Mouse (Mus musculus): Measurements from ENCODE around the gene Phf19.

DNA sequence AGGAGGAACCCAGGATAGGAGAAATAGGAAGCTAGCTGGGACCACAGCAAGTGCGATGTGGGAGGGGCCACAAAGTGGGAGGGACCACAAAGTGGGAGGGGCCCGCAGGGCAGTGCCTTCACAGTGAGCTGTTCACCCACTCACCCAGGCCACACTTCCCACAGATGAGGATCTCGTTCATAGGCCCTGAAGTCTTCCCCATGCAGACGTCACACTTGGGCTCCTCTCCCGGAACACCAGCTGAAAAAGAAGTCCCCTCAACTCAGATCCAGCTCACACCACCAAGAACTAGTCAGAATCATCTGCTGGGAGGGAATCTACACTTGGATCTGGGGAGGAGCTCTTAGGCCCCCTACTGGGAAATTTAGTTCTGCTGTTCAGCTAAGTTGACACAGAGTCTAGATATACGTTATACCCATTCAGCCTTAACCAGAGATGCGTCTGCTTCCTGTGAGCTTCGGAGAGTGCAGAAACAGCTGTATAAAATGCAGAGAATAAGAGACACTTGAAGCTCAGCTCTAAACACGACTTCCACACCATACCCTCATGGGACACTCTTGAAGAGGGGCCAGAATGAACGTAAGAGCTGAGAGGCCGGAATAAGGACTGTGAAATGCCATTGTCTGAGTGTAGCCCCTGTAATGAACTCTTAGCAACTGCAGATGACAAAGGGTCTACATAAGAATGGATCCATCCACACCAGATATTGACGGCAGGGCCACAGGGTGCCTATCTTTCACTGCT, 6.8 kb downstream of the Phf19 start:
- TF ChIP-seq POLR2A (IDR thresholded peaks at IDR 0.05; ENCODE audit: low read depth, low read length) = no peak
- no peak for TF ChIP-seq CTCF (IDR thresholded peaks at IDR 0.05; ENCODE audit: extremely low read depth, insufficient read depth, insufficient read length, insufficient replicate concordance)

All from spleen, adult 2 months (tissue).